Mouse (Mus musculus): ENCODE measurements around the gene Ano4.

Gene Ano4

GRCm38 (mm10) chr10:89344491-89345195 lies at the start of gene Ano4:
Gene Ano4 (minus strand): TSS chr10:89344762.
- DNase-seq (ENCODE audit: low spot score) = no peak

GRCm38 (mm10) chr10:89392687-89393086 lies 48.1 kb upstream of the Ano4 start:
- no peak for DNase-seq (ENCODE audit: low spot score)

- DNase-seq (ENCODE audit: low spot score) = no peak
Measured at GRCm38 (mm10) chr10:89391571-89392163, 47.1 kb upstream of the Ano4 start.

- DNase-seq (ENCODE audit: low spot score) = no peak
Measured at GRCm38 (mm10) chr10:89386461-89386860, 41.9 kb upstream of the Ano4 start.

- peak; percentile 43 for DNase-seq (ENCODE audit: low spot score)
Measured at GRCm38 (mm10) chr10:89383462-89383861, 38.9 kb upstream of the Ano4 start.

GRCm38 (mm10) chr10:89377750-89378149 lies 33.2 kb upstream of the Ano4 start:
- no peak for DNase-seq (ENCODE audit: low spot score)

- no peak for DNase-seq (ENCODE audit: low spot score)
Measured at GRCm38 (mm10) chr10:89370051-89370450, 25.5 kb upstream of the Ano4 start.

- no peak for DNase-seq (ENCODE audit: low spot score)
Measured at GRCm38 (mm10) chr10:89358933-89359332, 14.4 kb upstream of the Ano4 start.

GRCm38 (mm10) chr10:89354639-89355038 lies 10.1 kb upstream of the Ano4 start:
- DNase-seq (ENCODE audit: low spot score) = no peak

GRCm38 (mm10) chr10:89351416-89351815 lies 6.9 kb upstream of the Ano4 start:
- no peak for DNase-seq (ENCODE audit: low spot score)

- no peak for DNase-seq (ENCODE audit: low spot score)
Measured at GRCm38 (mm10) chr10:89345606-89346005, 1.0 kb upstream of the Ano4 start.

GRCm38 (mm10) chr10:89345196-89345533 lies 603 bp upstream of the Ano4 start:
- DNase-seq (ENCODE audit: low spot score) = no peak

GRCm38 (mm10) chr10:89344132-89344490 lies 451 bp downstream of the Ano4 start:
- no peak for DNase-seq (ENCODE audit: low spot score)

GRCm38 (mm10) chr10:89343716-89344115 lies 846 bp downstream of the Ano4 start:
- no peak for DNase-seq (ENCODE audit: low spot score)

- DNase-seq (ENCODE audit: low spot score) = no peak
Measured at GRCm38 (mm10) chr10:89330261-89330660, 14.3 kb downstream of the Ano4 start.

GRCm38 (mm10) chr10:89329806-89330205 lies 14.8 kb downstream of the Ano4 start:
- no peak for DNase-seq (ENCODE audit: low spot score)

GRCm38 (mm10) chr10:89328876-89329275 lies 15.7 kb downstream of the Ano4 start:
- no peak for DNase-seq (ENCODE audit: low spot score)

GRCm38 (mm10) chr10:89327004-89327511 lies 17.5 kb downstream of the Ano4 start:
- peak; percentile 45 for DNase-seq (ENCODE audit: low spot score)

- DNase-seq (ENCODE audit: low spot score) = no peak
Measured at GRCm38 (mm10) chr10:89326383-89326782, 18.2 kb downstream of the Ano4 start.

- no peak for DNase-seq (ENCODE audit: low spot score)
Measured at GRCm38 (mm10) chr10:89307566-89307965, 37.0 kb downstream of the Ano4 start.

GRCm38 (mm10) chr10:89300346-89300745 lies 44.2 kb downstream of the Ano4 start:
- no peak for DNase-seq (ENCODE audit: low spot score)

GRCm38 (mm10) chr10:89292784-89293183 lies 51.8 kb downstream of the Ano4 start:
- DNase-seq (ENCODE audit: low spot score) = no peak

- no peak for DNase-seq (ENCODE audit: low spot score)
Measured at GRCm38 (mm10) chr10:89290698-89291097, 53.9 kb downstream of the Ano4 start.

- no peak for DNase-seq (ENCODE audit: low spot score)
Measured at GRCm38 (mm10) chr10:89289290-89289689, 55.3 kb downstream of the Ano4 start.

Data from left cerebral cortex, adult 11 months (tissue).